Mouse (Mus musculus) E14TG2a.4 (cell line): ENCODE measurements around the gene 4933407L21Rik.

Experiments used
- CTCF ChIP-seq: conservative IDR thresholded peaks from 2 replicates; pipeline ENCODE4 v1.5.1; 2014; ENCODE audit warnings: low read length
- NANOG ChIP-seq: IDR thresholded peaks from 2 replicates; pipeline ENCODE4 v1.6.1; 2014; ENCODE audit warnings: borderline replicate concordance, low read length, mixed read lengths
- POU5F1 ChIP-seq: IDR thresholded peaks from 2 replicates; pipeline ENCODE4 v1.6.1; 2014; ENCODE audit warnings: low read length, borderline replicate concordance

GRCm38 (mm10) chr1:85957290-85957689 lies 29.0 kb downstream of the 4933407L21Rik start:
- TF ChIP-seq CTCF (no peak), POU5F1 (no peak), NANOG (no peak)
